ENCODE assay signal across 9 mouse cellular contexts in the genomic region with DNA sequence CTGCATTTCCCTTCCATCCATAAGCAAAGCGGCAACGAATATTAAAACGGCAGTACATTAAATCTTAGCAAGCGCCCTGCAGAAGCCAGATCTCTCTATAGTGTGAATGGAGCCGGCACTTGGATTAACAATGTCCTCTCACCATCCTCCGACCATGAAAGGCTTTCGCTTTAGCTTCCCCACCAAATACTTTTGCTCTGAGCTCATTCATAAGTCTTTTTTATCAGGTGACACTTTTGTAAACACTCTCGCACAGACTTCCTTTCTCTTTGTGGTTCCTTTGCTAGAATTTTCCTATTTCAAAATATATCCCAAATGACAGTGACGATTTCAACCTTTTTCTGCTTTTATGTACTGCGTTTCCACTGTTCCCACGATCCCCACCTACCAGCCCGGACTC. TPM values are rescaled to one million over a fixed set of nuclear protein-coding genes. Genes with fewer than 3 reads are reported as not detected.
DNase-seq lines count a peak whose midpoint lies in the region; ATAC-seq and TF ChIP-seq lines count a peak whose summit lies in the region.
"Had no signal": no experiment of that assay in that cellular context is flagged by ENCODE, and none has a peak within 500 bp of the region (broad histone marks: within the 10 kb centered on the region; RNA-seq: fewer than 3 reads in every experiment).

No protein-coding gene starts in this region.

- no peak for TF ChIP-seq POLR2A in bone marrow macrophage, adult 2 months (IDR thresholded peaks at IDR 0.05; ENCODE audit: borderline replicate concordance, low read depth, low read length)

- H3K4me2 ChIP-seq in heart, embryonic 16.5 days (ENCODE audit: low read depth, low read length) = peak overlapping the region; percentile 88
- peak overlapping the region; percentile 63 for H3K4me2 ChIP-seq in hindbrain, embryonic 14.5 days (replicated peaks)
- H3K4me2 ChIP-seq in midbrain, embryonic 12.5 days (replicated peaks) = peak overlapping the region; percentile 66

- peaks cover 14% of the 10 kb centered on the region for H3K27me3 ChIP-seq in heart, embryonic 16.5 days (ENCODE audit: control insufficient read depth, insufficient read depth, low read length)
- peaks cover 47% of the 10 kb centered on the region for H3K27me3 ChIP-seq in hindbrain, embryonic 14.5 days (ENCODE audit: control insufficient read depth, insufficient read depth, low read length)
- peaks cover 60% of the 10 kb centered on the region for H3K27me3 ChIP-seq in midbrain, embryonic 12.5 days

- H3K4me3 ChIP-seq in heart, embryonic 16.5 days (ENCODE audit: low read length) = peak overlapping the region; percentile 64
- peak overlapping the region; percentile 60 for H3K4me3 ChIP-seq in bone marrow macrophage, adult 2 months (ENCODE audit: insufficient read depth, low read length)
- H3K4me3 ChIP-seq in hindbrain, embryonic 14.5 days (replicated peaks; ENCODE audit: low read length) = peak overlapping the region; percentile 31
- peak overlapping the region; percentile 43 for H3K4me3 ChIP-seq in midbrain, embryonic 12.5 days

- DNase-seq in heart, adult 9 months (ENCODE audit: low spot score in 2 of 2) = no peak
- DNase-seq in hindbrain, embryonic 14.5 days (ENCODE audit: low spot score) = no peak
- no peak for DNase-seq in urinary bladder, adult 18-20 months (ENCODE audit: low spot score in 2 of 2)
- DNase-seq in cerebellum, postnatal 4 days (ENCODE audit: low spot score in 2 of 2) = no peak
- DNase-seq in gastrocnemius, adult 18-20 months (ENCODE audit: low spot score) = no peak

- peak overlapping the region; percentile 44; the same call in 1 of the 2 replicates for H3K9ac ChIP-seq in heart, embryonic 16.5 days (ENCODE audit: low read length)
- peak overlapping the region; percentile 24; the same call in 1 of the 2 replicates for H3K9ac ChIP-seq in hindbrain, embryonic 14.5 days
- H3K9ac ChIP-seq in midbrain, embryonic 12.5 days (replicated peaks) = no peak overlapping the region

- no peak overlapping the region for H3K27ac ChIP-seq in heart, embryonic 16.5 days (ENCODE audit: low read length)
- no peak overlapping the region for H3K27ac ChIP-seq in bone marrow macrophage, adult 2 months (ENCODE audit: insufficient read depth, low read depth, low read length)
- no peak overlapping the region for H3K27ac ChIP-seq in hindbrain, embryonic 14.5 days
- H3K27ac ChIP-seq in midbrain, embryonic 12.5 days (replicated peaks) = no peak overlapping the region

- H3K4me1 ChIP-seq in heart, embryonic 16.5 days (ENCODE audit: control insufficient read depth, insufficient read depth, low read length) = no peaks in the 10 kb centered on the region; the same call in 1 of the 2 replicates
- H3K4me1 ChIP-seq in bone marrow macrophage, adult 2 months (ENCODE audit: control insufficient read depth, insufficient read depth, low read length) = no peaks in the 10 kb centered on the region
- H3K4me1 ChIP-seq in hindbrain, embryonic 14.5 days (replicated peaks; ENCODE audit: control insufficient read depth, insufficient read depth, low read length) = no peaks in the 10 kb centered on the region
- 0 out of 2 replicates have a peak, but pooled peaks cover 4% of the 10 kb centered on the region for H3K4me1 ChIP-seq in midbrain, embryonic 12.5 days

- H3K36me3 ChIP-seq in heart, embryonic 16.5 days (ENCODE audit: control insufficient read depth, insufficient read depth) = no peaks in the 10 kb centered on the region
- H3K36me3 ChIP-seq in hindbrain, embryonic 14.5 days (replicated peaks; ENCODE audit: control insufficient read depth, insufficient read depth) = no peaks in the 10 kb centered on the region
- no peaks in the 10 kb centered on the region for H3K36me3 ChIP-seq in midbrain, embryonic 12.5 days

- no peak for TF ChIP-seq CTCF in bone marrow macrophage, adult 2 months (IDR thresholded peaks at IDR 0.05; ENCODE audit: low read depth, low read length)

- no peak for ATAC-seq in heart, embryonic 16.5 days (replicated peaks; ENCODE audit: extremely low read depth, insufficient read depth, low FRiP score)
- no peak for ATAC-seq in hindbrain, embryonic 14.5 days (ENCODE audit: low FRiP score)
- ATAC-seq in midbrain, embryonic 12.5 days (ENCODE audit: low FRiP score, low read depth) = no peak

- WGBS in heart, embryonic 16.5 days = 10% methylated on average over 12 of the region's 12 CpGs
- WGBS in hindbrain, embryonic 14.5 days = 23% methylated on average over 12 of the region's 12 CpGs
- WGBS in midbrain, embryonic 12.5 days = 24% methylated on average over 12 of the region's 12 CpGs

- H3K9me3 ChIP-seq in heart, embryonic 16.5 days (replicated peaks; ENCODE audit: control insufficient read depth, low read length) = no peaks in the 10 kb centered on the region
- no peaks in the 10 kb centered on the region for H3K9me3 ChIP-seq in hindbrain, embryonic 14.5 days (ENCODE audit: control insufficient read depth, low read length)
- H3K9me3 ChIP-seq in midbrain, embryonic 12.5 days = no peaks in the 10 kb centered on the region

RNA-seq across cellular contexts. Expression of gene Olfr1373, which starts 23.1 kb away (rescaled TPM):
- not detected in 2 replicates for polyA plus RNA-seq in heart, embryonic 16.5 days (2015; fragmentation: Nextera tagmentation; extraction: Ambion mirVana)
- not detected in 2 replicates for polyA plus RNA-seq in bone marrow macrophage, adult 2 months (2012; ENCODE audit: insufficient read depth, insufficient read length, missing spikeins)
- polyA plus RNA-seq in hindbrain, embryonic 14.5 days (2014; fragmentation: Nextera tagmentation; extraction: Ambion mirVana) = not detected in 2 replicates
- polyA plus RNA-seq in midbrain, embryonic 12.5 days (2016; fragmentation: Nextera tagmentation; extraction: Ambion mirVana) = not detected in 2 replicates
- not detected for total RNA-seq in gastrocnemius, adult 18-20 months (2021)
- polyA plus RNA-seq: Patski had no signal

RNA-seq across cellular contexts. Expression of gene Olfr1371, which starts 45.3 kb away (rescaled TPM):
- not detected in 2 replicates for polyA plus RNA-seq in heart, embryonic 16.5 days (2015; fragmentation: Nextera tagmentation; extraction: Ambion mirVana)
- polyA plus RNA-seq in bone marrow macrophage, adult 2 months (2012; ENCODE audit: insufficient read depth, insufficient read length, missing spikeins) = not detected in 2 replicates
- polyA plus RNA-seq in hindbrain, embryonic 14.5 days (2014; fragmentation: Nextera tagmentation; extraction: Ambion mirVana) = not detected in 2 replicates
- polyA plus RNA-seq in midbrain, embryonic 12.5 days (2016; fragmentation: Nextera tagmentation; extraction: Ambion mirVana) = not detected in 2 replicates
- not detected for total RNA-seq in gastrocnemius, adult 18-20 months (2021)
- polyA plus RNA-seq: Patski had no signal
